Mouse (Mus musculus) embryonic facial prominence, embryonic 13.5 days (tissue): ENCODE measurements at regions not wholly inside any gene's neighbourhood (a gene's known extent, or its start where the extent isn't known, plus 50 kb on each side); places are given as distances from the start of the nearest gene placed in this dataset.

Experiments used
- ATAC-seq: fragments of 200-750 bp; cut with Nextera tagmentation; 2 replicates; pipeline ENCODE4 v1.8.0; 2017; ENCODE audit warnings: low read depth; ENCODE audit not compliant: insufficient number of reproducible peaks, insufficient read depth, low FRiP score, low TSS enrichment
- H3K27ac ChIP-seq: fragments of 300-500 bp; sonication (generic); 2 replicates; pipeline ENCODE4 v1.5.1; 2015; ENCODE audit warnings: moderate library complexity, mild to moderate bottlenecking, inconsistent platforms
- H3K27me3 ChIP-seq: fragments of 300-500 bp; sonication (generic); 2 replicates; pipeline ENCODE4 v1.6.1; 2015; ENCODE audit warnings: mild to moderate bottlenecking, inconsistent platforms
- H3K36me3 ChIP-seq: fragments of 300-500 bp; sonication (generic); 2 replicates; pipeline ENCODE4 v1.6.1; 2015; ENCODE audit warnings: mild to moderate bottlenecking, inconsistent platforms
- H3K4me1 ChIP-seq: fragments of 300-500 bp; sonication (generic); 2 replicates; pipeline ENCODE4 v1.6.1; 2015; ENCODE audit warnings: inconsistent platforms
- H3K4me2 ChIP-seq: fragments of 300-500 bp; sonication (generic); 2 replicates; pipeline ENCODE4 v1.6.1; 2015; ENCODE audit warnings: moderate library complexity, mild to moderate bottlenecking, inconsistent platforms
- H3K4me3 ChIP-seq: fragments of 300-500 bp; sonication (generic); 2 replicates; pipeline ENCODE4 v1.5.1; 2015; ENCODE audit warnings: mild to moderate bottlenecking, inconsistent platforms
- H3K9ac ChIP-seq: fragments of 300-500 bp; sonication (generic); 2 replicates; pipeline ENCODE4 v1.6.1; 2015; ENCODE audit warnings: mild to moderate bottlenecking, inconsistent platforms
- H3K9me3 ChIP-seq: fragments of 300-500 bp; sonication (generic); 2 replicates; pipeline ENCODE4 v1.6.1; 2016; ENCODE audit warnings: inconsistent platforms
- WGBS: fragments of 180-500 bp; shearing (Covaris S2); methylation state at CpG from one replicate; pipeline ENCODE4 v1.1.7; 2015; ENCODE audit warnings: mixed read lengths; 5-methylcytosine and 5-hydroxymethylcytosine counted together

DNA sequence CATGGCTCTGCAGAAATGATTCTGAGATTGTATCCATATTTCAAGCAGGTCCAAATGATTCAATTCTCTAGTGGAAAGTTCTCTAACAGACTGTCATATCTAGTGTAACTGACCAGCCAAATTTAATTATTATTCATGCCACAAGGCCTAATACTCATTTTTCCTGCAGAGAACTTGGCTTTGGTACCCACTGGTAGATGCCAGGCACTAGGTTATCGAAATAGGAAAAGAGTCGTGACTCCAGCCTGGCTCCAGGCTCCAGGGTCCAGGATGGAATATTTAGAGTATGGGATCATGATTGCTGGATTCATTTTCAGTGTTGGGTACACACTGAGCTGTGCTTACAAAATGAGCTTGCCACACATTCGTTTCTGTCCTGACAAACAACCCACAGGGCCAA lies 452.4 kb upstream of the Got2 start:
- ATAC-seq = no peak
- H3K4me2 ChIP-seq = no peak overlapping the region
- no peaks in the 10 kb centered on the region for H3K27me3 ChIP-seq
- no peaks in the 10 kb centered on the region for H3K4me1 ChIP-seq
- H3K4me3 ChIP-seq = no peak overlapping the region
- H3K36me3 ChIP-seq = no peaks in the 10 kb centered on the region
- H3K27ac ChIP-seq = no peak overlapping the region
- no peaks in the 10 kb centered on the region for H3K9me3 ChIP-seq
- 82% methylated on average over 3 of the region's 3 CpGs for WGBS
- no peak overlapping the region for H3K9ac ChIP-seq

DNA sequence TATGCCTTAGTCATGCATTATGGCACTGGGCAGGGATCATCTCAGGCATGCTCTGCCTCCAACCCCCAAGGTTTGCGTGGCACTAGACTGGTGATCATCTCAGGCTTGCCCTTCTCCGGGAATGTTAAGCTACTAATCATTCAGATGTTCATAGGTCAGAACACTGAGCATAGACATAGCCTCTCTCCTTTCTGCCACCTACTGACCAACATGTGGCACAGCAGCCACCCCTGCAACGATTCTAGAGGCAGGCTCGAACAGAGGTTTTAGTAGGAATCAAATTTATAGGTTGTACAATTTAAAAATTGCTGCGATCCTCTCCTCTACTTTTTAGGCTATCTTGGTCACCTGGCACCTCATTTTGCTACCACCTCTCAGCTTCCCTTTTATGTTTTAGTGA lies 430.0 kb upstream of the Got2 start:
- no peaks in the 10 kb centered on the region for H3K27me3 ChIP-seq
- ATAC-seq = no peak
- no peaks in the 10 kb centered on the region for H3K4me1 ChIP-seq
- H3K4me2 ChIP-seq = no peak overlapping the region
- H3K9me3 ChIP-seq = no peaks in the 10 kb centered on the region; the same call in 1 of the 2 replicates
- H3K4me3 ChIP-seq = no peak overlapping the region
- H3K27ac ChIP-seq = no peak overlapping the region
- no peaks in the 10 kb centered on the region for H3K36me3 ChIP-seq
- WGBS = 71% methylated on average over 5 of the region's 5 CpGs
- no peak overlapping the region for H3K9ac ChIP-seq

DNA sequence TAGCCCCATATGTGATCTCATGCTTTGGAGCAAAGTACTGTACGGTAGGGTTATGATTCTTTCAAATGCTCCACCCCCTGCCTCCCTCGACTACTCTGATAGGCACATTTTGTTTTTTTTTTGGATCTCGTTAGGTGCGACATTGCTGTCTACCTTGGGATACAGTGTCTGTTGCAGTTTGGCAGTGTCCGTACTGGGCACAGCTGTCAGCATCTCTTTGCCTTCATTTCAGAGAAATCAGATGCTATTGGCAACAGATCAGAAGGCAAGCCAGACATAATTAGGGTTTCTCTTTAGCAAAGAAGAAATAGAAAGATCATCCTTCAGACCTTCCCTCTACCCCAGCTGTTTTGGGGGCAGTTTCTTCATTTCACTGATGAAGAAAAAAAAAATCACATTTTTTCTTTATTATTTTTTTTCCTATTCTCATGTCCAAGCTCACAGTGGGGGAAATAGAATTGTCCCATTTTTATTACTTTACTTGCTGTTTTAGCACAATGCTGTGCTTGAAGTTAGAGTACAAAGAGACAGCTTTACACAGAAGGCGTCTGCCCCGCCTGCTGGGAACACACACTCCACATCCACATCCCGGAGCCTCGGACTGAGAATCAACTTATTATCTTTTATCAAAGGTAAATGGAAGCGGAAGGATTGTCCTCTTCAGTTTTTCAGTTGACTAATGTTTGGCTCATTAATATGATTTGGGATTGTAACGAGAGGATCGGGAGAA lies 420.8 kb upstream of the Got2 start:
- H3K27ac ChIP-seq = no peak overlapping the region

DNA sequence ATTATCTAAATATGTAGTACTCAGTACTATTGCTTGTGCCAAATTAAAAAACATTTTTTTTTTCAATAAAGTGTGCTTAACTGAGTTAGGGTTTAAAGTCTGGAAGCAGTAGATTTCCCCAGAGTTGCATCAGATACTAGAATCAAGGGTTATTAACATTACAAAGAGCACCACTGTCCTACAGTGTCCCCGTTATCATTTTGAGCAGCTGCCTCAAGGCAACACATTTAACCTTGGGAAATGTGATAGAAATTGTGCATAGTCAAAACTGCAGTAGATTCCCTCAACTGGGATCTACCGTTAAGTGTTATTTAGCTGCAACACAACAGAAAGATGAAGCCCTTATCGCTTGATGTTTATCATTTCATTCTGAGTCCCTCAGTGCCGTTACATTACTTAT lies 408.3 kb upstream of the Got2 start:
- no peak overlapping the region for H3K9ac ChIP-seq
- H3K27me3 ChIP-seq = no peaks in the 10 kb centered on the region
- no peaks in the 10 kb centered on the region for H3K36me3 ChIP-seq
- H3K4me1 ChIP-seq = no peaks in the 10 kb centered on the region
- H3K4me3 ChIP-seq = no peak overlapping the region
- H3K9me3 ChIP-seq = no peaks in the 10 kb centered on the region
- ATAC-seq = no peak
- no peak overlapping the region for H3K4me2 ChIP-seq
- WGBS = 75% methylated on average over 4 of the region's 4 CpGs
- H3K27ac ChIP-seq = no peak overlapping the region

More for the DNA sequence above, 420.8 kb upstream of the Got2 start:
- H3K9ac ChIP-seq = no peak overlapping the region
- no peak overlapping the region for H3K4me2 ChIP-seq
- ATAC-seq = no peak
- no peaks in the 10 kb centered on the region for H3K27me3 ChIP-seq
- no peaks in the 10 kb centered on the region for H3K36me3 ChIP-seq
- no peaks in the 10 kb centered on the region for H3K9me3 ChIP-seq
- WGBS = 81% methylated on average over 12 of the region's 12 CpGs
- H3K4me3 ChIP-seq = no peak overlapping the region
- no peaks in the 10 kb centered on the region for H3K4me1 ChIP-seq

DNA sequence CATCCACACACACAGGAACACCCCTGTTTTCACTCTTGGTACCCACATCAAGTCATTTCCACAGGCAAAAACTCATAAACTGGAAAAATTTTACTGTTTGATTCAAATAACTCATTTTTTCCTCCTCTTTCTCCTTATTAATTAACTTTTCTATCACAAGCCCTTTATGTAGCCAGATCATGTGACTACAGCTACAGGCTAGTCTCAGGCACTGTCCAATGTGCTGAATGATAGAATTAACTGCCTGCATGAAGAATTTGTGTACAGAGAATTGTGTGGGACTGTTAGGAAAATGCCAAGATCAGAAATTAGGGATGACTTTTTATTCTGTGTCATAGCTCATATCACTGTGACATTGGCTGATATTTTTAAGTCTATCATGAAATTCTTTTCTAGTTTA lies 402.4 kb upstream of the Got2 start:
- Histone ChIP-seq H3K27me3 (no peaks in the 10 kb centered on the region), H3K27ac (no peak overlapping the region), H3K4me2 (no peak overlapping the region), H3K36me3 (no peaks in the 10 kb centered on the region), H3K4me1 (no peaks in the 10 kb centered on the region), H3K4me3 (no peak overlapping the region), H3K9me3 (no peaks in the 10 kb centered on the region), H3K9ac (no peak overlapping the region)
- ATAC-seq = no peak

DNA sequence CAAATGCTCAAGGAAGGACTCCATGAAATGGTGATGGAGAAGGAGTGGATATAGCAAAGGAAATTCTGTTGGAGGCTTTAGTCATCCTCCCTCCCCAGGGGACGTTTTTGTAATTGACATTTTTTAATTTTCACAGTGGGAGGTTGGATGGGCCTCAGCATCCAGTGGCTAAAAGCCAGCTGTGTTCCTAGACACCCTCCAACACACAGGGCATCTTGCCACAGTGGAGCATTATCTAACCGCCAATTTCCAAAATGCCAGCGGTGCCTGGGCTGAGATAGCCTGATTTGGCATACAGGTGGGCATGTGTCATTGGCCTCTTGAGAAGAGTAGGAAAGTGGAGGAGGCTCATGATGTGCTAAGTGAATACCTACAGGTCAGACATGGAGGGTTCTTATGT lies 401.2 kb upstream of the Got2 start:
- no peaks in the 10 kb centered on the region for H3K36me3 ChIP-seq
- no peak overlapping the region for H3K4me3 ChIP-seq
- no peaks in the 10 kb centered on the region for H3K9me3 ChIP-seq
- no peaks in the 10 kb centered on the region for H3K4me1 ChIP-seq
- H3K4me2 ChIP-seq = no peak overlapping the region
- WGBS = 78% methylated on average over 3 of the region's 3 CpGs
- H3K27ac ChIP-seq = no peak overlapping the region
- ATAC-seq = no peak
- H3K27me3 ChIP-seq = no peaks in the 10 kb centered on the region
- no peak overlapping the region for H3K9ac ChIP-seq

DNA sequence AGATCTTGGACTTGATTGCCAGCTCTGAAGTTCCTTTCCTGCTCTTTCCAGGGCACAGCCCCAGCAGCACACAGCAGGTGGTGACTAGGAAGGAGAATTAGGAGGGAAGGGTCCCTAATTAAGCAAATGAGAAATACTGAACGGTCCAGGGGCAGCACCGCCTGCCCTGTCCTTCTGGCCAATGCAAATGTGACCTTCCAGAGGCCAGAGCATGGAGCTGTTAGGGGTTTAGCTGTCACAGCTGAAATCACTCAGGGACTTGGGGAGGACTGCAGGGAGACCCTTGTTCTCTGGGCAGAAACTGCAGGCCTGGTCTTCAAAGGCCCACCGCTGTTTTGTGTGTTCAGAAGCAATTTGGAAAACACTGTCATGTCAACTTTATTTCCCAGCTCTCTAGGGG lies 400.2 kb upstream of the Got2 start:
- H3K4me1 ChIP-seq = no peaks in the 10 kb centered on the region
- 23% methylated on average over 3 of the region's 3 CpGs for WGBS
- ATAC-seq = no peak
- H3K4me2 ChIP-seq = no peak overlapping the region
- H3K9ac ChIP-seq = no peak overlapping the region
- H3K9me3 ChIP-seq = no peaks in the 10 kb centered on the region
- no peak overlapping the region for H3K27ac ChIP-seq
- no peaks in the 10 kb centered on the region for H3K27me3 ChIP-seq
- H3K4me3 ChIP-seq = no peak overlapping the region
- H3K36me3 ChIP-seq = no peaks in the 10 kb centered on the region

DNA sequence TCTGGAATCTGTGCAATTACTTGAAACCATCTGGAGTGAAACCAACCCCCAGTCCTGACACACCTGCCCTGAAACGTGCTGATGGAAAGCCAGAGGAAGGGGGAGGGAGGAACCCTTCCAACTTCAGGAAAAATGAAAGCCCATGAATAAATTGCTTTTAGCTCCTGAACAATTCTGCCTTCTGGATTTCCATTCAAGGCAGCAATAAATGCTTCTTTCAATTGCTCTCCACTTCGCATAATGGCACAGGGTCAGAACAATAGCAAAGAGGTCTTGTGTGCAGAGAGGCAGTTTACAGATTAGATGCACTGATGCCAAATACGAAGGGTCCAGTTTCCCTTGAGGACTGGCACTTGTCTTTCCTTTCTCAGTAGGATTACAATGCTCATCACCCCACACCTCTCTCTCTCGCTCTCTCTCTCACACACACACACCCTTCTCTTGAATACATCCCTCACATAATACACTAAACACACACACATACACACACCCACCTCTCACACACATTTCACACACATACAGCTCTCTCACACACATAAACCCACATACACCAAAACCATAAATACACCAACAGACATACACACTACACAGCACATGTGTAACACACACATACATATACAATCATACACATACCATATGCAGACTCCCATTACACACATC lies 389.3 kb upstream of the Got2 start:
- 54% methylated on average over 4 of the region's 4 CpGs for WGBS

DNA sequence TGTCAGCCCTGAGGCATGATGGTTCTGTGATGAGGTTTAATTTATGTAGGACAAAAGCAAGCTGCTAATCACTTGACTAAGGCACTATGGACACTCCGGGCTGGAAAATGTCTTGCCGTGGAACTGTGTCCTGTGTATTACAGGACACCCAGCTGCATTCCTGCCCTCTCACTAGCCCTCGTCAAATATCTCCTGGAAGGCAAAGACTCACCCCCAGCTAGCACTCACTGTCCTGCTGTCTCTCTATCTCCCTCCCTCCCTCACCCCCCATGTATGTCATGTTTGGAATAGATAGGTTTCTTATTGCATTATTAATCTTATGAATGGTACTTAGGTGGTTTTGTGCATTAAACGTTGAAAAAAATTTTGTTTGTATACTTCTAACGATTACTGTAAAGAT lies 388.7 kb upstream of the Got2 start:
- Histone ChIP-seq H3K27ac (no peak overlapping the region), H3K9ac (no peak overlapping the region), H3K36me3 (no peaks in the 10 kb centered on the region), H3K9me3 (no peaks in the 10 kb centered on the region), H3K4me3 (no peak overlapping the region), H3K4me1 (no peaks in the 10 kb centered on the region), H3K4me2 (no peak overlapping the region), H3K27me3 (no peaks in the 10 kb centered on the region)
- 60% methylated on average over 5 of the region's 5 CpGs for WGBS
- ATAC-seq = no peak

More for the DNA sequence above, 389.3 kb upstream of the Got2 start:
- Histone ChIP-seq H3K4me2 (no peak overlapping the region), H3K9ac (no peak overlapping the region), H3K4me3 (no peak overlapping the region), H3K27ac (no peak overlapping the region), H3K9me3 (no peaks in the 10 kb centered on the region), H3K27me3 (no peaks in the 10 kb centered on the region), H3K4me1 (no peaks in the 10 kb centered on the region), H3K36me3 (no peaks in the 10 kb centered on the region)
- ATAC-seq = no peak

DNA sequence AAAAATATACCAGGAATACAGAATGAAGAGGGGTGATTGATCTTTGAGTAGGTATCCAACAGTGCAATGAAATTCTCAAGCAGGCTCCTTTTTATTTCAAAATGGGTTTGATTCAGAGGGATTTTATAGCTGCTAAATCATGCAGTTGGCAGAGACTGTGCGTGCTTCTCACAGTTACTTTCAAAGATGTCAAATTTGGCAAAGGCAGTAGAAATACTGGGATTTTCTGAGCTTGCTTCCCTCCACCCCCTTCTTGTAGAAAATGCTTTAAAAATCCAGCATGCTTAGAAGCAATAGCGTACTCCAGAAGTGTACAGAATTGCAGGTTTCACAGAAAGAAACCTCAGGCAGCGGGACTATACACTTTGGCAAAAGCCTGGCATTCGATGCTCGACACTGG lies 367.9 kb upstream of the Got2 start:
- no peaks in the 10 kb centered on the region for H3K9me3 ChIP-seq
- H3K9ac ChIP-seq = no peak overlapping the region
- H3K36me3 ChIP-seq = no peaks in the 10 kb centered on the region
- WGBS = 83% methylated on average over 5 of the region's 5 CpGs
- no peak for ATAC-seq
- no peak overlapping the region for H3K27ac ChIP-seq
- no peaks in the 10 kb centered on the region for H3K4me1 ChIP-seq
- no peak overlapping the region for H3K4me2 ChIP-seq
- no peak overlapping the region for H3K4me3 ChIP-seq
- no peaks in the 10 kb centered on the region for H3K27me3 ChIP-seq

DNA sequence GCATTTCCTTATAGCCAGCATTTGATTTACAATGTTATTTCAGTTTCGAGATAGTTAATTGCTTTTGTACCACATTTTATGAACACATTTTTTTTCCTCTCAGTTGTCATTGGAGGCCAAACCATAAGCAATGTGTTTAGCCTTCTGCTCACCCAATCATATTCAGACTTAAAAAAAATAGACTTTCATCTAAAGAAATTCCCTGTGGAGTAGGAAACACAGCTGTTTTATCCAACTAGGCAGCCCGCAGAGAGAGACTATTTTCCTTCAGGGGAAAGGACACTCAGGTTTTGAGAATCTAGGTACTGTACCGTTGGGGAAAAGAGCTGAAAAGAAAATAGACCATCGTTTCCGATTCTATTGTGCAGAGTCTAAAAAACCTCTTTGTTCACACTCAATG lies 367.5 kb upstream of the Got2 start:
- Histone ChIP-seq H3K9ac (no peak overlapping the region), H3K27ac (no peak overlapping the region), H3K4me1 (no peaks in the 10 kb centered on the region), H3K36me3 (no peaks in the 10 kb centered on the region), H3K4me3 (no peak overlapping the region), H3K9me3 (no peaks in the 10 kb centered on the region), H3K27me3 (no peaks in the 10 kb centered on the region), H3K4me2 (no peak overlapping the region)
- 64% methylated on average over 5 of the region's 5 CpGs for WGBS
- no peak for ATAC-seq

DNA sequence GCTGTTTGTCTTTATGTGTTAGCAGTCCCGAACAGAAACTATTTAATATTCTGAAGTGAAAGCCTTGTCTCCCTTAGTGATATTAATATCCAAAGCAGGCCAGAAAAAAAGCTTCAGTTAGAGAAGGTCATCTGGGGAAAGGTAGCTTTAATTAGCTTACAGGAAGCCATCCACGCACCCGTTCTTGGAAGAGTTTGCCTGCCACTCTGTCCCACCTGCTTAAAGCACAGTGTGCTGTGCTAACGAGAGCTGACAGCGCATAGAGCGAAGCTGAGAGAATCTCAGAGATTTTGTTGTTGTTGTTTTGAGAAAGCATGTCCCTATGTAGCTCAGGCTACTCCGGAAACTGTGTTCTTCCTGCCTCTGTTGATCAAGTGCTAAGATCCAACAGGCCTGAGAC lies 357.7 kb upstream of the Got2 start:
- WGBS = 61% methylated on average over 7 of the region's 7 CpGs
- Histone ChIP-seq H3K36me3 (no peaks in the 10 kb centered on the region), H3K4me2 (no peak overlapping the region), H3K27ac (no peak overlapping the region), H3K9me3 (no peaks in the 10 kb centered on the region), H3K4me3 (no peak overlapping the region), H3K27me3 (no peaks in the 10 kb centered on the region), H3K9ac (no peak overlapping the region), H3K4me1 (no peaks in the 10 kb centered on the region)
- ATAC-seq = no peak
